Mouse (Mus musculus): ENCODE measurements around the gene Wdr90. TPM values are rescaled to one million over a fixed set of nuclear protein-coding genes. Genes with fewer than 3 reads are reported as not detected.

The Wdr90 gene
- polyA plus RNA-seq, 1 experiment from 2014 or later = 32.1 TPM

- no peak for ATAC-seq (ENCODE audit: insufficient number of reproducible peaks, low FRiP score, low TSS enrichment, low read depth)
- Histone ChIP-seq H3K4me2 (replicated peaks) (peak overlapping the region; percentile 73), H3K4me3 (replicated peaks) (peak overlapping the region; percentile 54), H3K27me3 (no peaks in the 10 kb centered on the region), H3K9me3 (replicated peaks) (no peaks in the 10 kb centered on the region), H3K9ac (peak overlapping the region; percentile 54; the same call in 1 of the 2 replicates), H3K36me3 (peaks cover 45% of the 10 kb centered on the region), H3K4me1 (peaks cover 70% of the 10 kb centered on the region), H3K27ac (replicated peaks) (peak overlapping the region; percentile 94)
- 79% methylated on average over 8 of the region's 8 CpGs for WGBS
Measured at GRCm38 (mm10) chr17:25828223-25828594, 33.1 kb downstream of the Wdr90 start.

GRCm38 (mm10) chr17:25827546-25828222 lies 33.6 kb downstream of the Wdr90 start:
- Histone ChIP-seq H3K4me3 (replicated peaks) (peak overlapping the region; percentile 54; the same call in 1 of the 2 replicates), H3K27ac (replicated peaks) (no peak overlapping the region), H3K27me3 (no peaks in the 10 kb centered on the region), H3K9ac (no peak overlapping the region), H3K4me2 (replicated peaks) (peak overlapping the region; percentile 73; the same call in 1 of the 2 replicates), H3K4me1 (peaks cover 72% of the 10 kb centered on the region), H3K36me3 (peaks cover 45% of the 10 kb centered on the region), H3K9me3 (replicated peaks) (no peaks in the 10 kb centered on the region)
- ATAC-seq (ENCODE audit: insufficient number of reproducible peaks, low FRiP score, low TSS enrichment, low read depth) = no peak
- WGBS = 88% methylated on average over 22 of the region's 22 CpGs

- H3K36me3 ChIP-seq = peaks cover 45% of the 10 kb centered on the region
- H3K27ac ChIP-seq (replicated peaks) = no peak overlapping the region
- H3K4me2 ChIP-seq (replicated peaks) = no peak overlapping the region; the same call in 1 of the 2 replicates
- H3K9ac ChIP-seq = no peak overlapping the region
- H3K4me1 ChIP-seq = peaks cover 70% of the 10 kb centered on the region
- no peak for ATAC-seq (ENCODE audit: insufficient number of reproducible peaks, low FRiP score, low TSS enrichment, low read depth)
- 0 out of 2 replicates have a peak, but pooled peaks cover under 1% of the 10 kb centered on the region for H3K27me3 ChIP-seq
- H3K9me3 ChIP-seq (replicated peaks) = no peaks in the 10 kb centered on the region
- H3K4me3 ChIP-seq (replicated peaks) = no peak overlapping the region
- WGBS = 97% methylated on average over 13 of the region's 13 CpGs
Measured at GRCm38 (mm10) chr17:25827011-25827410, 34.3 kb downstream of the Wdr90 start.

- 95% methylated on average over 27 of the region's 27 CpGs for WGBS
- peaks cover 36% of the 10 kb centered on the region for H3K36me3 ChIP-seq
- H3K27me3 ChIP-seq = peaks cover 5% of the 10 kb centered on the region; the same call in 1 of the 2 replicates
- no peaks in the 10 kb centered on the region for H3K9me3 ChIP-seq (replicated peaks)
- no peak overlapping the region for H3K27ac ChIP-seq (replicated peaks)
- H3K9ac ChIP-seq = no peak overlapping the region
- no peak for ATAC-seq (ENCODE audit: insufficient number of reproducible peaks, low FRiP score, low TSS enrichment, low read depth)
- no peak overlapping the region; the same call in 1 of the 2 replicates for H3K4me2 ChIP-seq (replicated peaks)
- no peak overlapping the region for H3K4me3 ChIP-seq (replicated peaks)
- peaks cover 61% of the 10 kb centered on the region for H3K4me1 ChIP-seq
Measured at GRCm38 (mm10) chr17:25825984-25826570, 35.2 kb downstream of the Wdr90 start.

GRCm38 (mm10) chr17:25825311-25825710 lies 36.0 kb downstream of the Wdr90 start:
- no peak overlapping the region for H3K9ac ChIP-seq

GRCm38 (mm10) chr17:25824362-25825142 lies 36.7 kb downstream of the Wdr90 start:
- peaks cover 48% of the 10 kb centered on the region for H3K4me1 ChIP-seq
- H3K27ac ChIP-seq (replicated peaks) = no peak overlapping the region
- no peaks in the 10 kb centered on the region for H3K9me3 ChIP-seq (replicated peaks)
- H3K27me3 ChIP-seq = peaks cover 19% of the 10 kb centered on the region
- H3K36me3 ChIP-seq = peaks cover 21% of the 10 kb centered on the region
- H3K4me2 ChIP-seq (replicated peaks) = peak overlapping the region; percentile 94
- peak overlapping the region; percentile 69 for H3K4me3 ChIP-seq (replicated peaks)
- peak overlapping the region; percentile 74; the same call in 1 of the 2 replicates for H3K9ac ChIP-seq
- 75% methylated on average over 16 of the region's 17 CpGs for WGBS
- ATAC-seq (ENCODE audit: insufficient number of reproducible peaks, low FRiP score, low TSS enrichment, low read depth) = no peak

More at GRCm38 (mm10) chr17:25825311-25825710, 36.0 kb downstream of the Wdr90 start:
- Histone ChIP-seq H3K36me3 (peaks cover 28% of the 10 kb centered on the region), H3K4me1 (peaks cover 54% of the 10 kb centered on the region), H3K27ac (replicated peaks) (no peak overlapping the region), H3K4me2 (replicated peaks) (no peak overlapping the region), H3K9me3 (replicated peaks) (no peaks in the 10 kb centered on the region), H3K27me3 (peaks cover 11% of the 10 kb centered on the region), H3K4me3 (replicated peaks) (no peak overlapping the region)
- ATAC-seq (ENCODE audit: insufficient number of reproducible peaks, low FRiP score, low TSS enrichment, low read depth) = no peak
- WGBS = 89% methylated on average over 6 of the region's 6 CpGs

- Histone ChIP-seq H3K9me3 (replicated peaks) (no peaks in the 10 kb centered on the region), H3K9ac (peak within 1 kb of the TSS; percentile 74), H3K36me3 (peaks cover 20% of the 10 kb centered on the region), H3K4me2 (replicated peaks) (peak within 1 kb of the TSS; percentile 94), H3K27ac (replicated peaks) (peak within 1 kb of the TSS; percentile 44; the same call in 1 of the 2 replicates), H3K4me3 (replicated peaks) (peak within 1 kb of the TSS; percentile 69), H3K27me3 (peaks cover 30% of the 10 kb centered on the region), H3K4me1 (peaks cover 45% of the 10 kb centered on the region)
- ATAC-seq (ENCODE audit: insufficient number of reproducible peaks, low FRiP score, low TSS enrichment, low read depth) = peak; percentile 59; the same call in 1 of the 2 replicates
- WGBS = under 1% methylated on average over 18 of the region's 18 CpGs
Measured at GRCm38 (mm10) chr17:25823452-25823851, 37.8 kb downstream of the Wdr90 start, which contains the start of gene Wdr24. Gene Wdr24 (plus strand): TSS chr17:25823627.

GRCm38 (mm10) chr17:25818851-25819780 lies 42.2 kb downstream of the Wdr90 start:
- H3K9me3 ChIP-seq (replicated peaks) = no peaks in the 10 kb centered on the region
- peaks cover 15% of the 10 kb centered on the region for H3K4me1 ChIP-seq
- H3K36me3 ChIP-seq = no peaks in the 10 kb centered on the region
- no peak overlapping the region for H3K27ac ChIP-seq (replicated peaks)
- no peak overlapping the region for H3K9ac ChIP-seq
- H3K4me3 ChIP-seq (replicated peaks) = peak overlapping the region; percentile 27
- H3K4me2 ChIP-seq (replicated peaks) = peak overlapping the region; percentile 47
- no peak for ATAC-seq (ENCODE audit: insufficient number of reproducible peaks, low FRiP score, low TSS enrichment, low read depth)
- 6% methylated on average over 46 of the region's 46 CpGs for WGBS
- H3K27me3 ChIP-seq = peaks cover 41% of the 10 kb centered on the region

GRCm38 (mm10) chr17:25817662-25818061 lies 43.6 kb downstream of the Wdr90 start:
- 77% methylated on average over 11 of the region's 11 CpGs for WGBS
- Histone ChIP-seq H3K4me2 (replicated peaks) (no peak overlapping the region), H3K4me1 (peaks cover 15% of the 10 kb centered on the region), H3K9ac (no peak overlapping the region), H3K36me3 (no peaks in the 10 kb centered on the region), H3K27ac (replicated peaks) (no peak overlapping the region), H3K27me3 (peaks cover 46% of the 10 kb centered on the region), H3K9me3 (replicated peaks) (no peaks in the 10 kb centered on the region), H3K4me3 (replicated peaks) (no peak overlapping the region)
- no peak for ATAC-seq (ENCODE audit: insufficient number of reproducible peaks, low FRiP score, low TSS enrichment, low read depth)

- no peak overlapping the region for H3K4me3 ChIP-seq (replicated peaks)
- no peaks in the 10 kb centered on the region for H3K36me3 ChIP-seq
- peaks cover 22% of the 10 kb centered on the region for H3K4me1 ChIP-seq
- H3K9ac ChIP-seq = no peak overlapping the region
- H3K9me3 ChIP-seq (replicated peaks) = no peaks in the 10 kb centered on the region
- WGBS = 2% methylated on average over 20 of the region's 20 CpGs
- no peak overlapping the region for H3K27ac ChIP-seq (replicated peaks)
- H3K27me3 ChIP-seq = peaks cover 56% of the 10 kb centered on the region
- H3K4me2 ChIP-seq (replicated peaks) = peak overlapping the region; percentile 12; the same call in 1 of the 2 replicates
- no peak for ATAC-seq (ENCODE audit: insufficient number of reproducible peaks, low FRiP score, low TSS enrichment, low read depth)
Measured at GRCm38 (mm10) chr17:25813471-25813870, 47.8 kb downstream of the Wdr90 start.
